Mouse (Mus musculus) urinary bladder, postnatal 10 days (tissue): ENCODE results near the gene Ust.

ENCODE experiments used
- DNase-seq: peaks from one replicate; pipeline ENCODE4 v3.0.0; 2022; ENCODE audit warnings: low spot score

Ust gene

DNA sequence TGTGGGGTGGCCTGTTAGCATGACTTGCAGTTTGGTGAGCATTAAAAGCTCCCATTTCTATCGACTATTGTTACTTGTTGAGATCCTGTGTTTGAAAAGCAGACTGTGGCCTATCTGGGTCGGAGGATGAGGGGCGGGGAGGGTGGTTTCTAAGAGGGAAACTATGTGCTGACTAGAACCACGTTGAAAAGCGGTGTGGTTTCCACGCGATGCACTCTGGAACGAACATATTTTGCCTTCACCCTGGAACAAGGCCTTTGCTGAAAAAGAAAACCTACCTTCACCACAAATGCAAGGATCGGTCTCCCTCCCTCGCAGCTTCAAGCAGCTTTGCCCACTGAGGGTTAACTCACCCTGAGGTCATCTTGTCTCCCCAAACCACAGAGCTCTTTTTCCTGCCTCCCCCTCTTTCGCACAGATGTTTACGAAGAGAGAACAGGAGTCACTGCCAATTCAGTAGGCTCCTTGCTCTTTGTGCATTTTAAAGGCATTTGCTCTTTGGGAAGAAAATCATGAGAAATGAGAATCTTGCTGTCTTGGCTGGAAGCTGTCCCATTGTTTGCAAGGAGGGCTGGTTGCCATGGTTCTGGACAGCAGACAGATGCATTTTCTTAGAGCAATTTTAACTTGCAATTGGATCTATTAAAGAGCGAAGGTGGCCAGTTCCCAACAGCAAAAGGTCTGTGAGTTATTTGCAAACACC lies 342.1 kb downstream of the Ust start:
- no peak for DNase-seq

DNA sequence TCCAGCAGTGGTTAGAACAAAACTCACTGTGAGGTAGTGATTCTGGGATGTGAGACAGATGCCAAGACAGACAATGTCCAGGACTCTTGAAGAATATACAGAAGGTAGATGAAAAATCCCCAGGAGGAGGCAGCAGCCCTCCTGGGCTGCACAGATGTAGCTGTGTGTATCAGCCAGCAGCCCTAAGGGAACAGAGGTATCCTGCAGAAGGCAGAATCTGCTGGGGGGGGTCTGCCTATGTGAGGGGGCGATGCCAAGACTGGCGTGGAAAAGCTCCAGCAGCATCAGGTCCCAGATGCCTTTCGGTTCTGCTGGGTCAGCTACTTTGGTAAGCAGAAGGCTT lies 342.6 kb downstream of the Ust start:
- DNase-seq, result no peak

DNA sequence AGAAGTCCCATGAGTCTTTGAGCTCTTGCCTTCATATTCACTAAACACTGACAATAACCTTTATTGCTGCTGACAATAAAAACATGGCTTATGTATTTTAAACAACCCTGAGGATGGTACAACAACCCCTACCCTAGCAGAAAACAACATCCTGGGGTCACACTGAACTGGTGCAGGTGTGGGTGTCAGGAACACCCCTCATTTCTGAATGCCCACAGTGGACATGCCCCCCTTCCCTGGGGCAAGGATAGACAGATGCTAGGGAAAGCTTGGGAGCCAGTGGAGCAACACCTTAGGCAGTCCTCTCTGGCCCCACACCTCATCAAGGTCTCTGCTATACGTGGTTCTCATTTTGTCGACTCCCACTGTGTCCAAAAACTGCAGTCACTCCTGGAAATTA lies 343.9 kb downstream of the Ust start:
- no peak for DNase-seq

DNA sequence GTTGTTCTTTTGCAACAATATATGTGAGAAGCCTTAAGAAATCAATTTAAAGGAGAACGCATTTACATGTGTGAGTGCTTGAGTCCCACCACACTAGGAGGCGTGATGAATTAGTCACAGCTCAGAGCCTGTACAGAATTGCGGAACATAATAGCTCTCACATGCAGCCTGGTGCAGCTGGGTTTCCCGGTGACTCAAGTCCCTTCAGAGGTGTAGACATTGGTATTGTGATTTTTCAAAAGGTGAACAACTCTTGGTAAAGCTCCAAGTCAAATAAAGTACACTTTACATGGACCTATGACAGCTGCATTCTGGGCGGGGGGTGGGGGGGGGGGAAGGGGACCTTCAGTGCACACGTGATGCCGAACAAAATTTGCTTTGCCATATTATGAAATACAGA lies 344.4 kb downstream of the Ust start:
- DNase-seq, result no peak

DNA sequence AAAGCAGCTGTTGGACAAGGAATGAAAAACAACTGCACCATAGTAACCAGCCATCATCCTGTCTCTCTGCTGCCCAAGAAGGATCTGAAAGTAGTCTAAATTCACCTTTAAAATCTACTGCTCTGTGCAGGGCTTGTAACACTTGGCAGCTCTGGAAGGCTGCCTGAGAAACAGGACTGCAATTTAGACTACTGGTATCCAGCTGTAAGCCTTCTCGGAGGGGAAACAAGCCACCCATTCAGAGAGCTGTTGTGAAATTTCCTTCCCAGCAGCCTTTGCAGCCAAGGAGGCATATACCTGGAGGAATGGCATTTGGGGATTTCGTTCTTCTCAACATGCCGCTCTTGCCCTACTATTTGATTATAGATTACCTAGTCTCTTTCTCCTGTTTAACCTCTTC lies 345.6 kb downstream of the Ust start:
- no peak for DNase-seq

DNA sequence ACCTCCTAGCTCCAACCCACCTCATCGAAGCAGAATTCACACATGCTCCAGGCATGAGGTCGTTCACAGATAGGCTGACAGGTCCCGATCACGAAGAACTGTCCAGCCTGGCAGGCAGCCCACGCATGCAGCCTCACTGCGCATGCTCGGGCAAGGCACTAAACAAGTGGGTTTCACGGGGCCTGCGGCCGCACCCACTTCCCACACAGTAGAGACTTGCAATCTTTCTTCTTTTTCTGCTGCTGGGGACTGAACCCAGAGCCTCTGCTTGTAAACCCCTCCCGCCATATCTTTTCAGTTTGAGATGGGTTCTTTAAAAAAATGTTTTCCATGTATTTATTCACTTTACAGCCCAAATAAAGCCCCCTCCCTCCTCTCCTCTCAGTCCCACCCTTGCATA lies 347.1 kb downstream of the Ust start:
- DNase-seq, result no peak
